Mouse (Mus musculus) forebrain, embryonic 11.5 days (tissue): ENCODE measurements around the gene Elf5. TPM values are rescaled to one million over a fixed set of nuclear protein-coding genes. Genes with fewer than 3 reads are reported as not detected.
A peak's percentile ranks its signal among the peaks of the same experiment; 100 is the strongest.

ENCODE experiments used
- ATAC-seq: fragments of 200-750 bp; cut with Nextera tagmentation; replicated peaks from 2 replicates; pipeline ENCODE4 v1.8.0; 2017; ENCODE audit warnings: moderate TSS enrichment; ENCODE audit not compliant: low FRiP score
- DNase-seq: peaks from one replicate; pipeline ENCODE4 v3.0.0-alpha.2; 2017; ENCODE audit warnings: low spot score
- H3K27ac ChIP-seq: fragments of 300-500 bp; sonication (generic); 2 replicates; pipeline ENCODE4 v1.5.1; 2014; ENCODE audit warnings: low read depth, low read length
- H3K27me3 ChIP-seq: fragments of 300-500 bp; sonication (generic); 2 replicates; pipeline ENCODE4 v1.6.1; 2014; ENCODE audit warnings: mild to moderate bottlenecking, low read length, mixed read lengths; ENCODE audit not compliant: control insufficient read depth, insufficient read depth
- H3K36me3 ChIP-seq: fragments of 300-500 bp; sonication (generic); 2 replicates; pipeline ENCODE4 v1.6.1; 2014; ENCODE audit warnings: mild to moderate bottlenecking, low read length, moderate library complexity, mixed read lengths; ENCODE audit not compliant: control insufficient read depth, insufficient read depth
- H3K4me1 ChIP-seq: fragments of 300-500 bp; sonication (generic); replicated peaks from 2 replicates; pipeline ENCODE4 v1.6.1; 2014; ENCODE audit warnings: low read length, mixed read lengths; ENCODE audit not compliant: control insufficient read depth, insufficient read depth
- H3K4me2 ChIP-seq: fragments of 300-500 bp; sonication (generic); 2 replicates; pipeline ENCODE4 v1.6.1; 2014; ENCODE audit warnings: low read depth, mild to moderate bottlenecking, low read length, moderate library complexity, mixed read lengths; ENCODE audit not compliant: severe bottlenecking
- H3K4me3 ChIP-seq: fragments of 300-500 bp; sonication (generic); 2 replicates; pipeline ENCODE4 v1.5.1; 2014; ENCODE audit warnings: low read depth, low read length
- H3K9ac ChIP-seq: fragments of 300-500 bp; sonication (generic); 2 replicates; pipeline ENCODE4 v1.6.1; 2014; ENCODE audit warnings: low read length
- H3K9me3 ChIP-seq: fragments of 300-500 bp; sonication (generic); 2 replicates; pipeline ENCODE4 v1.6.1; 2016; ENCODE audit warnings: low read length, mixed read lengths; ENCODE audit not compliant: control insufficient read depth
- WGBS: fragments of 180-500 bp; shearing (Covaris S2); extraction: QIAGEN DNeasy Blood & Tissue Kit; methylation state at CpG from one replicate; pipeline ENCODE4 v1.1.7; 2014; 5-methylcytosine and 5-hydroxymethylcytosine counted together
- polyA plus RNA-seq: library from polyadenylated mRNA; unstranded; fragments of >200 nt; fragmentation: Nextera tagmentation; extraction: Ambion mirVana; gene quantifications from 2 replicates; pipeline ENCODE4 v1.2.1, GENCODE M21; 2014

Gene Elf5
- polyA plus RNA-seq, 1 experiment from 2014 or later = 0.11 TPM

DNA sequence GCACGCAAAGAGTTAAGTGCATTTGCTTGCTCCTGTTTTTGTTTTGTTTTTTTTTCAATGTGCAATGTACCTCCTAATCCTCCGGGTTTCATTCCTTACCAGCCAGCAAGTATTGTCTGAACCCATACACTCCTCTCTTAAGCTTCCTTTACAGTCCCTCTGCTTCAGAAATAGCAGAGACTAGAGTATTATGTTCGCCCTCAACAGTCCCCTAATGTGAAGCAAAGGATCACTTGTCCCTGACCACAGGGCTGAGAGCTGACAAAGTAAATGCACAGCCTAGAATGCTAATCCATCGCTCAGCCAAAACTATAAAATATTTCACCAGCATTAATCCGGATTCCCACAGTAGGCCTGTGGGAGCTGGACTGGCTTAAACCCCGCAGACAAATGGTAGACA lies 13.4 kb upstream of the Elf5 start:
- Histone ChIP-seq H3K9me3 (no peaks in the 10 kb centered on the region), H3K9ac (no peak overlapping the region), H3K4me3 (no peak overlapping the region), H3K27me3 (no peaks in the 10 kb centered on the region), H3K36me3 (no peaks in the 10 kb centered on the region), H3K27ac (no peak overlapping the region), H3K4me2 (no peak overlapping the region), H3K4me1 (no peaks in the 10 kb centered on the region)
- no peak for DNase-seq
- ATAC-seq = no peak
- WGBS = 48% methylated on average over 6 of the region's 6 CpGs

DNA sequence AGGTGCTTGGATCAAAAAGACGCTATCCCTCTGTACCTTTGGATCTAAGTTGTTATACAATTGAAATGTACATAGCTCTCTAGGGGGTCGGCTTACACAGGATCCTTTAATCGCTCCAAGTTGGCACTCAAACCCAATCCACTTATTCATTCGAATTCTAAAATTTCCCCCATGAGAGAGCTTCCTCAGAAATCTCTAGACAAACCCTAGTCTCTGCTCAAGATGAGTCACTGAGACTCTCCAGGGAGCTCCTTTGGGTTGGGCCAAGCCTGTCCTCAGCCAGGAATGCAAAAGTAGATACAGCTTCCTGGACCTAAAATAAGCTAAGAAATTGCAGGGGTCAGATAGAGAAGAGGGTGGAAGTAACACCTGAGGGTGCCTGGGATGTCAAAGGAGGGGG lies 10.8 kb upstream of the Elf5 start:
- ATAC-seq = no peak
- no peaks in the 10 kb centered on the region for H3K27me3 ChIP-seq
- no peak overlapping the region for H3K27ac ChIP-seq
- H3K4me1 ChIP-seq = no peaks in the 10 kb centered on the region
- WGBS = 78% methylated on average over 4 of the region's 4 CpGs
- no peak for DNase-seq
- H3K9me3 ChIP-seq = no peaks in the 10 kb centered on the region
- no peaks in the 10 kb centered on the region for H3K36me3 ChIP-seq
- H3K4me2 ChIP-seq = no peak overlapping the region
- no peak overlapping the region for H3K4me3 ChIP-seq
- no peak overlapping the region for H3K9ac ChIP-seq

DNA sequence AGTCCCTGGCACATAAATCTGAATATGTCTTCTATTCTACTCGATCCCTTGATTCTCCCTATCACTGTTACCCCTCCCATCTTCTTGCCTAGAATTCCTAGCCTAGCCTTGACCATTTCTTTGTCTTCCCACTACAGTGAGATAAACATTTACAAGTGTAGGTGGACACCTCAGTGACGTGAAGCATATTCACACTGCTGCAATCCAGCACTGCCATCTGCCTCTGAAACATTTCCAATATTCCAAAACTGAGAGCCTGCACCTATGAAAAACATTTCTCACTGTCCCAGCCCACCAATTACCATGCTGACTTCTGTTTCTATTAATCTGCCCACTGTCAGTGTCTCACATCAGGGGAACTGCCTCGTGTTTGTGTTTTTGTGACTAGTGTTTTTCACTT lies 5.2 kb upstream of the Elf5 start:
- no peak for ATAC-seq
- no peak overlapping the region for H3K4me2 ChIP-seq
- no peaks in the 10 kb centered on the region for H3K36me3 ChIP-seq
- DNase-seq = no peak
- H3K4me3 ChIP-seq = no peak overlapping the region
- H3K27me3 ChIP-seq = no peaks in the 10 kb centered on the region
- no peaks in the 10 kb centered on the region for H3K9me3 ChIP-seq
- no peak overlapping the region for H3K9ac ChIP-seq
- H3K27ac ChIP-seq = no peak overlapping the region
- WGBS = 88% methylated on average over 3 of the region's 3 CpGs
- H3K4me1 ChIP-seq = no peaks in the 10 kb centered on the region; the same call in 1 of the 2 replicates

DNA sequence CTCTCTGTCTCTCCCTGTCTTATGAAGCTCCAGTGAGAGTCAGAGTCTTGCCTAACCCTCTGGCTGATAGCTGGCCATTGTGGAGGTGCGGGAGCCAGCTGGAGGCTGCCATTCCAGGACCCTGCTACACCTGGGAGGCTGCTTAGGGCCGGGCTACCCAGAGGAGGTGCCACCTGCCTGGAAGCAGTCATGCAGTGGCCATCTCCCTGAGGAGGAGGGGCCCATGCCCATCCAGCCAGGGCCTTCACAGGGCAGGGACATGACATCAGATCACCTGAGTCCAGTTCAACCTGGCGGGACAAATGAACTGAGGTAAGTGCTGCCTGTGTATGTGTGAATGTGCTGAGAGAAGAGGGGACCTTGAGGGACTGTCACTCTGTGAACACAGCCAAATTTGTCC lies 328 bp downstream of the Elf5 start:
- DNase-seq (no peak), ATAC-seq (no peak)
- H3K4me2 ChIP-seq = no peak overlapping the region
- no peak overlapping the region for H3K4me3 ChIP-seq
- no peaks in the 10 kb centered on the region for H3K9me3 ChIP-seq
- WGBS = 87% methylated on average over 3 of the region's 3 CpGs
- H3K27me3 ChIP-seq = no peaks in the 10 kb centered on the region
- H3K4me1 ChIP-seq = no peaks in the 10 kb centered on the region; the same call in 1 of the 2 replicates
- H3K36me3 ChIP-seq = no peaks in the 10 kb centered on the region
- no peak overlapping the region for H3K9ac ChIP-seq
- no peak overlapping the region for H3K27ac ChIP-seq

DNA sequence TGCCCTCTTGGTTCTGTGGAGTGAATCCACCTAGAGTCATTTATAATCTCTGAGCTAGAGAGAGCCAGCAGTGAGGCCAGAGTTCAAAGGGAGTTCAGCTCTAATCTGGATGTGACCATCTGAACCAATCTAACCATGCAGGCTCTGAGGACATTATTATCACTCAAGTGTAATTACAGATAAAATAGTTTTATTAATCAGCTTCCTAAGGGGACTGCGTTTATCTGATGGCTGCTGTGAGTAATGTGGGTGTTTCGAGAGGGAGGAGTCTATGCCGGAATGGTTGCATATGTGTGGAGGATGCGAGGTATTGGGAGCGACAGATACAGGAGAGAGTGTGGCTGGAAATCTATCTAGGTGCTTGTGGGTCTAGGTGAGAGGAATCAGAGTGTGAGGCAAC lies 1.9 kb downstream of the Elf5 start:
- no peak for DNase-seq
- ATAC-seq = no peak
- 91% methylated on average over 5 of the region's 5 CpGs for WGBS
- Histone ChIP-seq H3K27me3 (no peaks in the 10 kb centered on the region), H3K9me3 (no peaks in the 10 kb centered on the region), H3K27ac (no peak overlapping the region), H3K4me1 (no peaks in the 10 kb centered on the region), H3K9ac (no peak overlapping the region), H3K4me2 (no peak overlapping the region), H3K36me3 (no peaks in the 10 kb centered on the region), H3K4me3 (no peak overlapping the region)

DNA sequence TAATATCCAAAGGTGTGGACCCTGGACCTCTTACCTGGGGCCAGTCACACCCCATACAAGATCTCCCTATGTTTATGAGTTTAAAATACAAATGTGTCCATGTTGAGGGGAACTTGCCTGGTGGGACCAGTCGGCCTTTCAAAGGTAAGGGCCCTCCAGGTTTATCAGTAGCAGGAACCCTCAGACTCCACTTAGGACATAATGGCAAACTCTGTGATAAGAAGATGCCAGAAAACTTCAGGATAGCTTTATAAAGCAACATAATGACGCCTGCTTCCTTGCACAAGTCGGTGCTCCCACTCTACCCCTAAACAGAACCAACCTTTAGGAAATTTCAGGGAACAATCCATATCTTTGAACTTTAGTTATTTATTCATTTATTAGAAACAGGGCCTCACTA lies 4.3 kb downstream of the Elf5 start:
- H3K36me3 ChIP-seq = no peaks in the 10 kb centered on the region
- WGBS = 89% methylated on average over 3 of the region's 3 CpGs
- H3K4me2 ChIP-seq = no peak overlapping the region
- no peak for DNase-seq
- no peak overlapping the region for H3K4me3 ChIP-seq
- no peaks in the 10 kb centered on the region for H3K27me3 ChIP-seq
- H3K9me3 ChIP-seq = no peaks in the 10 kb centered on the region
- no peaks in the 10 kb centered on the region for H3K4me1 ChIP-seq
- no peak for ATAC-seq
- no peak overlapping the region for H3K27ac ChIP-seq
- H3K9ac ChIP-seq = no peak overlapping the region

DNA sequence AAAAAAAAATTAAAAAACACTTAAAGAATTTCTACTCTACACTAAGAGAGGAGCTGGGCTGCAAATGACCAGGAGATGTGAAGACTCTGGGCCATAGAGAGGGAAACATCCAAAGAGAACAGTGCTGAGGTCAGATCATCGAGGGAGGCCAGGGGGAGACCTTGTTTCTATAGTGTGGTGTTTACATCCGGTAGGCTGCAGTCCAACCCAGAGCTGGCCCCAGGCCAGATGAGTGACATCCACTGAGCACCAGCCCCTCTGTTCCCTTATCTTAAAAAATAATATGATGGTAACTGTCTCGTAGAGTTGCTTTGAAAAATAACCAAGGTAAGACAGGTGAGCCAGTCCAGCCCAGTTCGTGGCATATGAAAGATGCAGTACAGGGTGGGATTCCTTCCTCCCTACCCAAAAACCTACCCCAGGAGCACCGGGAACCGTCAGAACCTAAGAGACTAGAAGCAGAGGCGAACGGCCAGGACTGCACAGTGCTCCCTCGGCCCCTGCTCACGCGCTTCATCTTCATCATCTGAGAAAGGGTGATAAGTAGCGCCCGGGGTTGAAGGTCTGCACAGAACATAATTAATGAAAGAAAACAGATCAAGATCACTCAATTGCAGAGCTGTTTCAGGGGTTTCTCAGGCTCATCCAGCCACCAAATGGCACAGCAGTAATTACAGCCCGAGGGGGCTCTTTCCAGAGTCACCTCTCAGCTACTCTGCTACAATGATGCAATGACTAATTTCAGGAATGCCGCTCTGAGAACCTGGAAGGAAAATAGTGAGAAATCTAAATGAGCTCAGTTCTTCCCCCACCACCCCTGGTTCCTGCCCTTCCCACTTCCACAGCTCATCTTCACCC lies 9.4 kb downstream of the Elf5 start:
- no peaks in the 10 kb centered on the region for H3K4me1 ChIP-seq
- DNase-seq = no peak
- no peak overlapping the region for H3K27ac ChIP-seq
- H3K9me3 ChIP-seq = no peaks in the 10 kb centered on the region
- 75% methylated on average over 15 of the region's 15 CpGs for WGBS
- no peak overlapping the region for H3K4me2 ChIP-seq
- H3K9ac ChIP-seq = no peak overlapping the region
- no peak for ATAC-seq
- no peak overlapping the region for H3K4me3 ChIP-seq
- H3K27me3 ChIP-seq = no peaks in the 10 kb centered on the region
- H3K36me3 ChIP-seq = no peaks in the 10 kb centered on the region

DNA sequence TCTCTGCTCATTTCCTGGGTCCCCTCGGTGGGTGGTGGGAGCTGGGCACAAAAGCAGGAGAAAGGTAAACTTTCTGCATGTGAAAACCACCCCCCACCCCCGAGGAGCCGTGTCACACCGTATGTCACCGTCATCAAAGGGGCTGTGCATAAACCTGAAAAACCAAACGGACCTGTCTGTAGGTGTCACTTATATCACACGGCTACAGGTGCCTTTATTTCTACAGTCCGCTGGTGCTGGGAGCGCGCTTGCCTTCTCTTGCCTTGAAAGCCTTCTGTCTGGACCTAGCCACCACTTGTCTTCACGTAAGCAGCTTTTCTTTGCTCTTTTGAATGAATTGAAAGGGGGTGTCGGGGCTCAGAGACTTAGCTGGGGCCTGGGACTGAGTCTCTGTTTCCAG lies 12.4 kb downstream of the Elf5 start:
- DNase-seq = no peak
- Histone ChIP-seq H3K4me1 (no peaks in the 10 kb centered on the region), H3K27ac (no peak overlapping the region), H3K4me2 (peak overlapping the region; percentile 19; the same call in 1 of the 2 replicates), H3K27me3 (no peaks in the 10 kb centered on the region), H3K36me3 (no peaks in the 10 kb centered on the region), H3K4me3 (no peak overlapping the region), H3K9me3 (no peaks in the 10 kb centered on the region), H3K9ac (peak overlapping the region; percentile 16; the same call in 1 of the 2 replicates)
- ATAC-seq = 0 out of 2 replicates have a peak, but pooled peaks have one; percentile 28
- WGBS = 36% methylated on average over 12 of the region's 12 CpGs
